Mouse (Mus musculus): ENCODE measurements at regions not wholly inside any gene's neighbourhood (a gene's known extent, or its start where the extent isn't known, plus 50 kb on each side); places are given as distances from the start of the nearest gene placed in this dataset.

- TF ChIP-seq POLR2A (IDR thresholded peaks at IDR 0.05; ENCODE audit: borderline replicate concordance, extremely low read depth, insufficient read depth, insufficient read length, poor library complexity, severe bottlenecking) (no peak), CTCF (IDR thresholded peaks at IDR 0.05; ENCODE audit: borderline replicate concordance, extremely low read depth, insufficient read depth, insufficient read length) (peak; percentile 71; the same call in 1 of the 2 replicates)
Observed at GRCm38 (mm10) chr1:112378660-112379059, 513.9 kb upstream of the Dsel start.

Measured in brain, embryonic 14.5 days (tissue).